Mouse (Mus musculus): ENCODE data around the gene Ttbk1. TPM values are rescaled to one million over a fixed set of nuclear protein-coding genes. Genes with fewer than 3 reads are reported as not detected.
"Not testable (repeated sequence)": the region's sequence is repeated elsewhere in the genome, so short reads cannot be mapped to it uniquely, and the experiment has no call there.

The Ttbk1 gene
- polyA plus RNA-seq, 1 experiment from 2014 or later = 2.1 TPM

GRCm38 (mm10) chr17:46502775-46503174, 15.3 kb upstream of the Ttbk1 start:
- DNase-seq (ENCODE audit: low spot score) = no peak
- 83% methylated on average over 2 of the region's 2 CpGs for WGBS
- Histone ChIP-seq H3K4me1 (replicated peaks) (peaks cover 17% of the 10 kb centered on the region), H3K9me3 (no peaks in the 10 kb centered on the region), H3K27ac (no peak overlapping the region), H3K27me3 (ENCODE audit: insufficient read depth, poor library complexity, severe bottlenecking) (peaks cover 2% of the 10 kb centered on the region; the same call in 1 of the 2 replicates), H3K36me3 (peaks cover 40% of the 10 kb centered on the region), H3K4me3 (no peak overlapping the region)

- Histone ChIP-seq H3K27ac (no peak overlapping the region), H3K9me3 (no peaks in the 10 kb centered on the region), H3K4me1 (replicated peaks) (peaks cover 24% of the 10 kb centered on the region), H3K36me3 (peaks cover 40% of the 10 kb centered on the region), H3K4me3 (peak overlapping the region; percentile 80), H3K27me3 (ENCODE audit: insufficient read depth, poor library complexity, severe bottlenecking) (peaks cover 23% of the 10 kb centered on the region)
- DNase-seq (ENCODE audit: low spot score) = no peak
- 76% methylated on average over 8 of the region's 8 CpGs for WGBS
Observed at GRCm38 (mm10) chr17:46497956-46498355, 10.5 kb upstream of the Ttbk1 start.

GRCm38 (mm10) chr17:46496623-46497434, 9.4 kb upstream of the Ttbk1 start, which contains the start of gene Dnph1:
Dnph1 (plus strand) TSS chr17:46496711.
- peak; percentile 90 for DNase-seq (ENCODE audit: low spot score)
- Histone ChIP-seq H3K27ac (peak within 1 kb of the TSS; percentile 93), H3K27me3 (ENCODE audit: insufficient read depth, poor library complexity, severe bottlenecking) (peaks cover 30% of the 10 kb centered on the region), H3K4me3 (peak within 1 kb of the TSS; percentile 80), H3K4me1 (replicated peaks) (peaks cover 19% of the 10 kb centered on the region), H3K36me3 (peaks cover 36% of the 10 kb centered on the region), H3K9me3 (no peaks in the 10 kb centered on the region)
- WGBS = under 1% methylated on average over 44 of the region's 44 CpGs

GRCm38 (mm10) chr17:46496081-46496480, 8.6 kb upstream of the Ttbk1 start:
- Histone ChIP-seq H3K4me1 (replicated peaks) (peaks cover 19% of the 10 kb centered on the region), H3K27me3 (ENCODE audit: insufficient read depth, poor library complexity, severe bottlenecking) (peaks cover 30% of the 10 kb centered on the region), H3K36me3 (peaks cover 30% of the 10 kb centered on the region)
- H3K9me3 ChIP-seq; DNase-seq (ENCODE audit: low spot score); H3K27ac ChIP-seq; H3K4me3 ChIP-seq: not testable (repeated sequence)

- Histone ChIP-seq H3K27ac (no peak overlapping the region), H3K27me3 (ENCODE audit: insufficient read depth, poor library complexity, severe bottlenecking) (peaks cover 30% of the 10 kb centered on the region), H3K4me1 (replicated peaks) (peaks cover 19% of the 10 kb centered on the region), H3K36me3 (peaks cover 24% of the 10 kb centered on the region), H3K9me3 (no peaks in the 10 kb centered on the region), H3K4me3 (no peak overlapping the region)
- no peak for DNase-seq (ENCODE audit: low spot score)
- WGBS = 82% methylated on average over 5 of the region's 5 CpGs
Observed at GRCm38 (mm10) chr17:46495486-46495885, 8.0 kb upstream of the Ttbk1 start.

GRCm38 (mm10) chr17:46486995-46487394, 480 bp downstream of the Ttbk1 start:
- H3K27me3 ChIP-seq (ENCODE audit: insufficient read depth, poor library complexity, severe bottlenecking) = peaks cover 80% of the 10 kb centered on the region

GRCm38 (mm10) chr17:46484461-46484875, 3.0 kb downstream of the Ttbk1 start:
- peak overlapping the region; percentile 80; the same call in 1 of the 2 replicates for H3K27ac ChIP-seq
- peak; percentile 23 for DNase-seq (ENCODE audit: low spot score)

More at GRCm38 (mm10) chr17:46486995-46487394, 480 bp downstream of the Ttbk1 start:
- Histone ChIP-seq H3K36me3 (no peaks in the 10 kb centered on the region), H3K27ac (peak overlapping the region; percentile 86), H3K9me3 (no peaks in the 10 kb centered on the region), H3K4me1 (replicated peaks) (peaks cover 41% of the 10 kb centered on the region), H3K4me3 (peak overlapping the region; percentile 73)
- DNase-seq (ENCODE audit: low spot score) = peak; percentile 25
- under 1% methylated on average over 22 of the region's 22 CpGs for WGBS

GRCm38 (mm10) chr17:46484021-46484431, 3.4 kb downstream of the Ttbk1 start:
- H3K27me3 ChIP-seq (ENCODE audit: insufficient read depth, poor library complexity, severe bottlenecking) = peaks cover 77% of the 10 kb centered on the region
- peaks cover 14% of the 10 kb centered on the region for H3K36me3 ChIP-seq
- no peaks in the 10 kb centered on the region for H3K9me3 ChIP-seq
- WGBS = 2% methylated on average over 13 of the region's 13 CpGs
- peak overlapping the region; percentile 56 for H3K4me3 ChIP-seq
- H3K27ac ChIP-seq = peak overlapping the region; percentile 80
- peaks cover 41% of the 10 kb centered on the region for H3K4me1 ChIP-seq (replicated peaks)
- DNase-seq (ENCODE audit: low spot score) = peak; percentile 38

More at GRCm38 (mm10) chr17:46484461-46484875, 3.0 kb downstream of the Ttbk1 start:
- H3K9me3 ChIP-seq = no peaks in the 10 kb centered on the region
- peaks cover 82% of the 10 kb centered on the region for H3K27me3 ChIP-seq (ENCODE audit: insufficient read depth, poor library complexity, severe bottlenecking)
- 8% methylated on average over 6 of the region's 6 CpGs for WGBS
- H3K4me3 ChIP-seq = peak overlapping the region; percentile 56
- H3K36me3 ChIP-seq = peaks cover 10% of the 10 kb centered on the region; the same call in 1 of the 2 replicates
- H3K4me1 ChIP-seq (replicated peaks) = peaks cover 41% of the 10 kb centered on the region

GRCm38 (mm10) chr17:46483561-46484001, 3.9 kb downstream of the Ttbk1 start:
- Histone ChIP-seq H3K4me3 (peak overlapping the region; percentile 56), H3K36me3 (peaks cover 18% of the 10 kb centered on the region), H3K4me1 (replicated peaks) (peaks cover 41% of the 10 kb centered on the region), H3K27me3 (ENCODE audit: insufficient read depth, poor library complexity, severe bottlenecking) (peaks cover 73% of the 10 kb centered on the region), H3K27ac (peak overlapping the region; percentile 80), H3K9me3 (no peaks in the 10 kb centered on the region)
- WGBS = 2% methylated on average over 16 of the region's 16 CpGs
- DNase-seq (ENCODE audit: low spot score) = peak; percentile 60

GRCm38 (mm10) chr17:46477286-46477685, 10.2 kb downstream of the Ttbk1 start:
- Histone ChIP-seq H3K36me3 (peaks cover 70% of the 10 kb centered on the region), H3K9me3 (no peaks in the 10 kb centered on the region), H3K4me3 (no peak overlapping the region), H3K4me1 (replicated peaks) (peaks cover 10% of the 10 kb centered on the region), H3K27me3 (ENCODE audit: insufficient read depth, poor library complexity, severe bottlenecking) (peaks cover 12% of the 10 kb centered on the region), H3K27ac (0 out of 2 replicates have a peak overlapping the region, but pooled peaks have one; percentile 5)
- WGBS = 73% methylated on average over 15 of the region's 15 CpGs
- no peak for DNase-seq (ENCODE audit: low spot score)

GRCm38 (mm10) chr17:46476601-46477000, 10.9 kb downstream of the Ttbk1 start:
- Histone ChIP-seq H3K27ac (no peak overlapping the region), H3K4me3 (no peak overlapping the region), H3K4me1 (replicated peaks) (peaks cover 10% of the 10 kb centered on the region), H3K9me3 (no peaks in the 10 kb centered on the region), H3K27me3 (ENCODE audit: insufficient read depth, poor library complexity, severe bottlenecking) (peaks cover 12% of the 10 kb centered on the region; the same call in 1 of the 2 replicates), H3K36me3 (peaks cover 70% of the 10 kb centered on the region)
- 83% methylated on average over 8 of the region's 8 CpGs for WGBS
- no peak for DNase-seq (ENCODE audit: low spot score)

GRCm38 (mm10) chr17:46467830-46468229, 19.6 kb downstream of the Ttbk1 start:
- H3K4me1 ChIP-seq (replicated peaks) = peaks cover 23% of the 10 kb centered on the region
- H3K9me3 ChIP-seq = no peaks in the 10 kb centered on the region
- H3K4me3 ChIP-seq = no peak overlapping the region
- peaks cover 49% of the 10 kb centered on the region for H3K36me3 ChIP-seq
- WGBS = 62% methylated on average over 9 of the region's 9 CpGs
- 0 out of 2 replicates have a peak overlapping the region, but pooled peaks have one; percentile 36 for H3K27ac ChIP-seq
- DNase-seq (ENCODE audit: low spot score) = no peak
- peaks cover 4% of the 10 kb centered on the region; the same call in 1 of the 2 replicates for H3K27me3 ChIP-seq (ENCODE audit: insufficient read depth, poor library complexity, severe bottlenecking)

- H3K27me3 ChIP-seq (ENCODE audit: insufficient read depth, poor library complexity, severe bottlenecking) = peaks cover 58% of the 10 kb centered on the region
- peaks cover 28% of the 10 kb centered on the region for H3K4me1 ChIP-seq (replicated peaks)
- H3K9me3 ChIP-seq = no peaks in the 10 kb centered on the region
- no peak overlapping the region for H3K27ac ChIP-seq
- no peak overlapping the region for H3K4me3 ChIP-seq
- DNase-seq (ENCODE audit: low spot score) = no peak
- H3K36me3 ChIP-seq = peaks cover 13% of the 10 kb centered on the region
- WGBS = 85% methylated on average over 5 of the region's 5 CpGs
Observed at GRCm38 (mm10) chr17:46462226-46462625, 25.2 kb downstream of the Ttbk1 start.
